Mouse (Mus musculus) T-cell, adult 2 months (primary cell): Measurements from ENCODE around the gene Hbb-y.
"Not testable (repeated sequence)": the region's sequence is repeated elsewhere in the genome, so short reads cannot be mapped to it uniquely, and the experiment has no call there.

Experiments used
- DNase-seq: peaks from one replicate; pipeline ENCODE4 v3.0.0; 2022; ENCODE audit warnings: low spot score

Hbb-y gene

GRCm38 (mm10) chr7:103812174-103812573, 40.8 kb downstream of the Hbb-y start:
- DNase-seq: no peak

DNA sequence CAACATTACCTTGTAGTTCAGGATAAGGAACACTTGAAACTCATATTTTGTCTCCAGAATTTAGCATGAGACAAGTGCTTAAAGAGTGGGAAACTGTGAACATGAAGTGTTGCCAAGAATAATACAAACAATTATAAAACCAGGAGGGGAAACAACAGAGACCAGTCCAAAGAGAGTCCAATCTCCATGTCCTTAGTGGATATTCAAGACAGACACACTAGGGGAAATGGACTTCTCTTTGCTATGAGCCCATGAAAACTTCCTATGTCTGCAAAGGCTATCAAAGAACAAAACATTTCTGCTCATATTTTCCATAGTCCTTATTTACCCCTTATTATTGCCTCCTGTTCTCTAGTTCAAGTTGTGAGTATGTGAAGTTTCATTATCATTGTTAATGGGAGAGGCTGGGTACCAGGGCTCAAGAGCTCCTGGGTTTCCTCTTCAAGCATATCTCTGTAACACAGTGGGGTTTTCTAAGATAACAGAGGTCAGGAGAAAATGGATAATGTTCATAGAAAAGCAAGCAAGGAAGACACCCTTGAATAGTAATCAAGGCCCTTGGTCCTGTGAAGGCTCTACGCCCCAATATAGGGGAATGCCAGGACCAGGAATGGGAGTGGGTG, 41.7 kb downstream of the Hbb-y start:
- no peak for DNase-seq

DNA sequence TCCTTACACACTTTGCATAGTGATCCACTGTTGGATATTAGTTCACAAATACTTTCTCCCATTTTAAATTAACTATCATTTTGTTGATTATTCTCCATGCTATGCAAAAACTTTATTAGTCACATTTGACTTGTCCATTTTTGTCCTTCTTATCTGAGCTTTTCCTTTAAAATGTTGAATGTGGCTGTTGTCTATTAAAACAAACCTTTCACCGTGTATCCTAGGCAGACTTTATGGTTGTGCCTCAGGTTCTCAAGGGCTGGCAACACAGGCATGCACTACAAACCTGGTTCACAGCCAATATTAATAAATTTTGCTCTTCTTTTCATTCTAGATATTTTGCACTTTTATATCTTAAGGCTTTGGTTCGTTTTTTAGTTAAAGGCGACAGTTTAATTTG, 42.3 kb downstream of the Hbb-y start:
- no peak for DNase-seq

DNA sequence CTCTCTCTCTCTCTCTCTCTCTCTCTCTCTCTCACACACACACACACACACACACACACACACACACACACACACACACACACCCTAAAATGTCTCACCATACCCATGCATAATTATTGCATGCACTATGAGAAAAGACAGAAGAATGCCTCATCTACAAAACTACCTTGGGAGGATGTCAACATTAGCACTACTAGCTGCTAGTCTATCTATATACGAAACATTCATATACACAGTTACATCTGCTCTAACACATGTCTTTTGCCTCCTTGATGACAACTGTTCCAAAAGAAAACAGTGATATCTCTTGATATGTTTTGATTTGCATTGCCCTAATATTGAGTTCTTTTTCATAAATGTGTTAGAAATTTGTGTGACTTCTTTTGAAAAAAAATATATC, 42.7 kb downstream of the Hbb-y start:
- no peak for DNase-seq

- DNase-seq: no peak
These were observed 43.2 kb downstream of the Hbb-y start for GRCm38 (mm10) chr7:103809801-103810155.

- no peak for DNase-seq
These were observed 43.8 kb downstream of the Hbb-y start for GRCm38 (mm10) chr7:103808971-103809800.

DNA sequence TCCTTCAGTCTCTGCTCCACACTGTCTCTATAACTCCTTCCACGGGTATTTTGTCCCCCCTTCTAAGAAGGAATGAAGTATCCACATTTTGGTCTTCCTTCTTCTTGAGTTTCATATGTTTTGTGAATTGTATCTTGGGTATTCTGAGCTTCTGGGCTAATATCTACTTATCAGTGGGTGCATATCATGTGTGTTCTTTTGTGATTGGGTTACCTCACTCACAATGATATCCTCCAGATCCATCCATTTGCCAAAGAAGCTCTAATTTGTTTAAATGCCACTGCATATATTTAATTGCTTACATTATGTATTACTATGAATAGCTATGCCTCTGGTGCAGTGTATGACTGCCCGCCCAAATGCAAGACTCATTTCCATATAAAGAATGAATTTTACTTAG, 44.9 kb downstream of the Hbb-y start:
- not testable (repeated sequence) for DNase-seq

DNA sequence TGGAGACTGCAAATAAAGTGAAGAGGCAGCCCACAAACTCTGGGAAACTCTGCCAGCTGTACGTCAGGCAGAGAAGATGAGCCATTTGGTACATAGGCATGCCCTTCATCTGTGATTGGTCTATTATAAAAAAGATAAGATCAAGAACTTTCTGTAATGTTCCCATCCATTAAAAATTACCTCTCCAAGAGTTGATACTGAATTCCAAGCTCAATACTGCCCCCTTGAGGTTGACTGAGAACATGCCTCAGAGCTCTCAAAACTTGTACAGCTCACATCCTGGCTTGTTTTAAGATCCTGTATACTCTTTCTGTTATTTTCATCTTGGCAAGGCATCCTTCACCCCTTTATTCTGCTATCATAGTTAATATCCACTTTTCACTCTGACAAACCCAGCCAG, 46.2 kb downstream of the Hbb-y start:
- no peak for DNase-seq
